Mouse (Mus musculus): Measurements from ENCODE around the gene Zfp784. TPM values are rescaled to one million over a fixed set of nuclear protein-coding genes. Genes with fewer than 3 reads are reported as not detected.
A peak's percentile ranks its signal among the peaks of the same experiment; 100 is the strongest.

Gene Zfp784
- polyA plus RNA-seq, 1 experiment from 2014 or later = 7.8 TPM

DNA sequence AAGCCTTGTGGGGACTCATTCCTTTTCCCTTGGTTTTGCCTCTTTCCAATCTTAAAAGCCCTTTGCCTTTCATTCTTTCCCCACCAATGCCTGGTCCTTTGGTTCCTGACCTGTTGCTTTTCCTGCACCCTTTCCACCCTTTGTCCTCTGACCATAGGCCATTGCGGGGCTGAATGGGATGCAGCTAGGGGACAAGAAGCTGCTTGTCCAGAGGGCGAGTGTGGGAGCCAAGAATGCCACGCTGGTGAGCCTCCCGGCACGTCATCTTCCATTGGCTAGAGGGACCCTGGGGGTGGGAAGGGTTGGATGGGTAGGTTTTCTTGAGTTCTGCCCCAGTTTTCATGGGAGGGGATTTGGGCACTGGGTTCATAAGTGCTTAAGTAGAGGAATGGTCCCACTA is 36.7 kb upstream of the Zfp784 start:
- H3K9me3 ChIP-seq = no peaks in the 10 kb centered on the region
- peaks cover 89% of the 10 kb centered on the region for H3K36me3 ChIP-seq
- 97% methylated on average over 5 of the region's 5 CpGs for WGBS
- no peaks in the 10 kb centered on the region for H3K4me1 ChIP-seq (replicated peaks)
- no peak overlapping the region for H3K4me2 ChIP-seq
- no peaks in the 10 kb centered on the region for H3K27me3 ChIP-seq
- H3K9ac ChIP-seq = no peak overlapping the region
- no peak overlapping the region for H3K4me3 ChIP-seq
- no peak overlapping the region for H3K27ac ChIP-seq
- ATAC-seq (ENCODE audit: low FRiP score) = no peak

DNA sequence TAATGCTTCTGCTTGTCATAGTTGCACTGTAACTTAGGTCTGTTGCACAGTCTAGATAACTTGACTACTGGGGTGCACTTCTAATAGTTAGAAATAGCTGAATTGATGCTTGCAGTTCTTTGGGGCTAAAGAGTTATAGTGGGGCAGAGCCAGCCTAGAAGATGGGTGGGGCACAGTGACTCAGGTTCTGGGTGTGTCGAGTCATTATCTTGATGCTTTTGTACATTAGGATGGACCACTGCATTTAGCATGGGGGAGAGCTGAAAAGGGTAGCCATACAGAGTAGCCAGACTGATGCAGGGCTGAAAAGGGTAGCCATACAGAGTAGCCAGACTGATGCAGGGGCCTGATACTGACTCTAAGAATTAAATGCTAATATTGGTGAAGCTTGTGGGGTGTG is 35.3 kb upstream of the Zfp784 start:
- H3K27ac ChIP-seq = no peak overlapping the region
- ATAC-seq (ENCODE audit: low FRiP score) = no peak
- WGBS = 76% methylated on average over 1 of the region's 1 CpGs
- H3K27me3 ChIP-seq = no peaks in the 10 kb centered on the region
- no peak overlapping the region for H3K4me2 ChIP-seq
- H3K4me3 ChIP-seq = no peak overlapping the region
- H3K4me1 ChIP-seq (replicated peaks) = no peaks in the 10 kb centered on the region
- H3K9ac ChIP-seq = no peak overlapping the region
- H3K36me3 ChIP-seq = peaks cover 97% of the 10 kb centered on the region
- no peaks in the 10 kb centered on the region for H3K9me3 ChIP-seq

DNA sequence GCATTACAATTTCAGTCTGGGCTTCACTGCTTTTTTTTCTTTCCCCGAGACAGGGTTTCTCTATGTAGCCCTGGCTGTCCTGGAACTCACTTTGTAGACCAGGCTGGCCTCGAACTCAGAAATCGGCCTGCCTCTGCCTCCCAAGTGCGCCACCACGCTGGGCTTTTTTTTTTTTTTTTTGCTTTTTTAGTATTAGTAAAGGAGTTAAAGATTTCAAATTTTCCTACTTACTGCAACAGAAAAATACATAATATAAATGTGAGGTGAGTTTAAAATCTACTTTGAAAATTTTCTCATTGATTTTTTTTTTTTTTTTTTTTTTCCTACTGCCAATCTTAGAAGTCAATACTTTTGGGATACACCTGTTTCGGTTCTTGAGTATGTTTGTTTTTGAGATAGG is 26.6 kb upstream of the Zfp784 start:
- Histone ChIP-seq H3K27ac (no peak overlapping the region), H3K4me3 (no peak overlapping the region), H3K4me1 (replicated peaks) (peaks cover 50% of the 10 kb centered on the region), H3K27me3 (no peaks in the 10 kb centered on the region), H3K36me3 (peaks cover 39% of the 10 kb centered on the region), H3K4me2 (peak overlapping the region; percentile 84; the same call in 1 of the 2 replicates), H3K9ac (no peak overlapping the region), H3K9me3 (no peaks in the 10 kb centered on the region)
- no peak for ATAC-seq (ENCODE audit: low FRiP score)
- WGBS = 96% methylated on average over 6 of the region's 6 CpGs

DNA sequence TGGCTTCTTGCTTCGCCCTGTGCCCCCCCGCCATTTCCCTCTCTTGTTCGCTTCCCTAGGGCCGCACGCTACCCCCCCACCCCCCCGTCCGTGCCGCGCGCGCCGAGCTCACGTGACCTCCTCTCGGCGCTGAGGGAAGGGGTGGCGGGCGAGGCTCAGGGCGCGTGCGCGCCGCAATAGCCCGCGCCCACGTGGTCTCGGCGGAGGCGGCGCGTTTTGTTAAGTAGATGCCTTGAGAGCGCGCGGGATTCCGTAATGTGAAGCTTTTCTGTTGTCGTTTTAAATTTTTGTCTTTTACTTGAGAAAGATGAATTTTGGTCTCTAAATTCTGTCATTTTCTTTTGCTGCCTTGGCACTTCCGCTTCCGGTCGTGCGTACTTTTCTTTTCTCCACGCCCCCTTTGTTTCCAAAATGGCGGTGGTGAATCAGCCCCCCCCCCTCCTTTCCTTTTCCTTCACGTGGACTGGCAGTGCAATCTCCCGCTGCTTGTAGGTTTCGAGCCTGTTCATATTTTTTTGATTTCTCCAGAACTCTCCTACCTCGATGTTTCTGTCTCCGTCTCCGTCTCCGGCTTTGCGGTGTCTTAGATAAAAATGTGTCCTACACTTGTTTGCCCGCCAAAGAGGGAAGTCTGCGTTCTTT is 24.2 kb upstream of the Zfp784 start:
- Histone ChIP-seq H3K36me3 (peaks cover 15% of the 10 kb centered on the region), H3K27me3 (peaks cover 16% of the 10 kb centered on the region), H3K9me3 (no peaks in the 10 kb centered on the region), H3K9ac (peak overlapping the region; percentile 89), H3K4me2 (peak overlapping the region; percentile 84), H3K4me3 (peak overlapping the region; percentile 75), H3K4me1 (replicated peaks) (peaks cover 65% of the 10 kb centered on the region), H3K27ac (peak overlapping the region; percentile 99)
- peak; percentile 28 for ATAC-seq (ENCODE audit: low FRiP score)
- WGBS = under 1% methylated on average over 47 of the region's 51 CpGs

DNA sequence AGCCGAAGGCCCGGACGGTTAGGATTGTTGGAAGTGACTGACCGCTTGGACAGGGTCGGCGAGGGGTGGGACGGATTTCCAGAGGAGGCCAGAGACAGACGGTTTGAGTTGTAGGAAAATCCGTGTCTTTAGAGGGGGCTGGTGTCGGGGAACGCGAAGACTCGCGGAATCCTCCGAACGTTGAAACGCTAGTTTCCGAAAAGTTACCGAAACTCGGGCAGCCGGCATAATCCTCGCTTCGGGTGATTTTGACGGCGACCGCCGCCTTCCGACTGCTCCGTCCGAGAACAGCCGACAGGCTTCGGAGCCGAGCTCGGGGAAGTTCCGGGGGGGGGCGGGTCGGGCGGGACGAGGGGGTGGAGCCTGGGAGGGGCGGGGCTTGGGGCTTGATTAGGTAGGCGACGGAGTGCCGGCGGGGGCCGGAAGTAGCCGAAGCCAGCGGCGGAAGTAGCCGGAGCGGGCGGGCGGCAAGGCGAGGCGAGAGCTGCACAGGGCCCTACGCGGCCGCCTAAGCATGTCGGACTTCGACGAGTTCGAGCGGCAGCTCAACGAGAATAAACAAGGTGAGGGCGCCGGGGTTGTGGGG is 23.6 kb upstream of the Zfp784 start, which contains the start of gene U2af2:
Gene U2af2, plus strand, starts transcription at position 370 of the 586 bp plus-strand sequence.
- Histone ChIP-seq H3K36me3 (peaks cover 9% of the 10 kb centered on the region), H3K4me2 (peak within 1 kb of the TSS; percentile 84), H3K27ac (peak within 1 kb of the TSS; percentile 99), H3K9ac (peak within 1 kb of the TSS; percentile 89), H3K9me3 (no peaks in the 10 kb centered on the region), H3K27me3 (peaks cover 22% of the 10 kb centered on the region), H3K4me3 (peak within 1 kb of the TSS; percentile 75), H3K4me1 (replicated peaks) (peaks cover 66% of the 10 kb centered on the region)
- peak; percentile 80 for ATAC-seq (ENCODE audit: low FRiP score)
- WGBS = under 1% methylated on average over 52 of the region's 65 CpGs

DNA sequence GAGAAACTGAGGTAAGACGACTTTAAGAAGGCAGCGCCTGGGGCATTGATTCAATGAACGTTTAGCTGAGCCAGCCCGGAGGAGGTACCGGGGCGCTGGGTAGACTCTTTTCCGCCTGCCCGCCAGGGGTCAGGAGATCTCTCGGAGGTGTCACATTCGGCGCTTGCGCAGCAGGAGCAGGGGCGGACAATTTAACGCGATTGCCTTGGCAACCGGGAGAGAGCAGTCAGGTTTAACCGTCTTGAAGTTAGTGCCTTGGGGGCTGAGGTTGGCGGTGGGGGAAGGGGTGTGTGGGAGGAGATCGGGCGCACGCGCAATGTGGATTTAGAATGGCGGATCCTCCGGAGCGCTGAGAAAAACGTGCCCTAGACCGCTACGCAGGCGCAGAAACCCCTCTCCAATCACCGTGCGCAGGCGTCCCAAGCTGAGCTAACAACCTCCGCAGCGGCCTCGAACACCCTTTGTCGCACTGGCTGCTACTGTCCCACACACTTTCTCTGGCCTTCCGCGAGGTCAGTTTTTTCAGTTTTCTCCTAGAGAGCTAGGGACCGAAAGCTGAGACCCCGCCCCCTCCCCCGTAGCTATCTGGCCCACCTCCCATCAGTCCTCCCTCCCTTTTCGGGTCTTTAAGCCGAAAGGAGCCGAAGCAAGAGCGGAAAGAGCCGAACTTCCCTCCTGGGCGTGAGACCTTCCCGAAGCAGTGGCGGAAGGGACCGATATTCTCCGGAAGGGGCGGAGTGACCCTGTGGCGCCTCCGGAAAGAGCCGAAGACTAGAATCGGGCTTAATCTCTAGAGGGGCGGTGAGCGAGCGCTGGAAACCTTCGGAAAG is 22.9 kb upstream of the Zfp784 start:
- H3K9ac ChIP-seq = peak overlapping the region; percentile 89
- H3K27ac ChIP-seq = peak overlapping the region; percentile 99
- no peaks in the 10 kb centered on the region for H3K9me3 ChIP-seq
- peak; percentile 92 for ATAC-seq (ENCODE audit: low FRiP score)
- H3K27me3 ChIP-seq = peaks cover 29% of the 10 kb centered on the region
- peak overlapping the region; percentile 75 for H3K4me3 ChIP-seq
- H3K36me3 ChIP-seq = peaks cover 2% of the 10 kb centered on the region
- H3K4me1 ChIP-seq (replicated peaks) = peaks cover 64% of the 10 kb centered on the region
- WGBS = under 1% methylated on average over 60 of the region's 60 CpGs
- H3K4me2 ChIP-seq = peak overlapping the region; percentile 84

DNA sequence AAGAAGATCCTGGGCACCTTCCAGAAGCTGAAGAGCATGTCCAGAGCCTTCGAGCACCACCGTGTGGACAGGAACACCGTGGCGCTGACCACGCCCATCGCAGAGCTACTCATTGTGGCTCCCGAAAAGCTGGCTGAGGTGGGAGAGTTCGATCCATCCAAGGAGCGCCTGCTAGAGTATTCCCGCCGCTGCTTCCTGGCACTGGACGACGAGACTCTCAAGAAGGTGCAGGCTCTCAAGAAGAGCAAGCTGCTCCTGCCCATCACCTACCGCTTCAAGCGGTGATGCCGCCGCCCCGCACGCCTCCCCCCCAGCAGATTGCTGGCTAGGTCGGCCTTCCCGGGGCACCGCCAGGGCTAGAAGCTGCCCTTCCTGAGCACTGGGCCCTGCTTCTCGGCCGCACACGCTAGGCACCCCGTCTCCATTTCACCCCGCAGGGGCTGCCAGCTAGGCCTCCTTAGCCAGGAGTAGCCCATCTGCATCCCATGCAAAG is 22.0 kb upstream of the Zfp784 start:
- Histone ChIP-seq H3K27me3 (peaks cover 38% of the 10 kb centered on the region), H3K36me3 (no peaks in the 10 kb centered on the region), H3K9ac (peak overlapping the region; percentile 89), H3K27ac (peak overlapping the region; percentile 99), H3K4me3 (peak overlapping the region; percentile 75), H3K4me1 (replicated peaks) (peaks cover 62% of the 10 kb centered on the region), H3K9me3 (no peaks in the 10 kb centered on the region), H3K4me2 (peak overlapping the region; percentile 84)
- 3% methylated on average over 27 of the region's 27 CpGs for WGBS
- ATAC-seq (ENCODE audit: low FRiP score) = peak; percentile 1; the same call in 1 of the 2 replicates

DNA sequence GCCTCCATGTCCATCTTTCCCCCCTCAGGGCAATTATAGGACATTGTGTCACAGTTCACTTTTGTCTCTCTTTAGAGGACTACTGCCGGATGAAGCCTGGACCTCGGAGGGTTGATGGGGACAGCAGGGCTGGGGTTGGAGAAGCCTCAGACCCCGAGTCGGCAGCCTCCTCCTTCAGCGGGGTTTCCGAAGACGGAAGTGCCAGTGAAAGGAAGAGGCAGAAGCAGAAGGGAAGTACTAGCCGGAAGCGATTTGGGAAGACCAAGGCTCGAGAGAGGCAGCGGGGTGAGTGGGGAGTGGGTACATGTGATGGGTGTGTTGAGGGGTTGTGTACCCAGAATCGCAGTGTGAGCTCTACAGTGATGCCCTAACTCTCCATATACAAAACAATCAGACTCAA is 21.2 kb upstream of the Zfp784 start:
- peak overlapping the region; percentile 89; the same call in 1 of the 2 replicates for H3K9ac ChIP-seq
- ATAC-seq (ENCODE audit: low FRiP score) = no peak
- WGBS = 93% methylated on average over 12 of the region's 12 CpGs
- peak overlapping the region; percentile 99 for H3K27ac ChIP-seq
- H3K36me3 ChIP-seq = no peaks in the 10 kb centered on the region
- peaks cover 61% of the 10 kb centered on the region for H3K4me1 ChIP-seq (replicated peaks)
- H3K4me3 ChIP-seq = no peak overlapping the region
- peaks cover 46% of the 10 kb centered on the region for H3K27me3 ChIP-seq
- H3K4me2 ChIP-seq = no peak overlapping the region; the same call in 1 of the 2 replicates
- no peaks in the 10 kb centered on the region for H3K9me3 ChIP-seq

DNA sequence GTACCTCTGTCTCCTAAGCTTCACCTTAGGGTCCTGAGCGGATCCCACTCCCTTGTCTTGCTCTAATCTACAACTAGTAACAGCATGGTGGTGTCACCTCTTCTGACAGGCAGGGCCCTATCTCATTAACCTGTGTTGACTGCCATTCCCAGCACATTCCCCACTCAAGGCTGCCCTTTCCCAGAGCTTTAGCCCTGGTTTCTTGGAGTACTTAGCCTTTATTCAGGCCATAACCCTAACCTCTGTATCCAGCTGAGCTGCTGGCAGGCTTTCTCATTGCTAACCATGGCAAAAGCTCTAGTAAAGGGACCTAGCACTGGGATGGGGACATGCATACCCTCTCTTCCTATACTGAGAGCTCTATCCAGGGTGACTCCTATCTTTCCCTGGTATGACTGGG is 20.4 kb upstream of the Zfp784 start:
- Histone ChIP-seq H3K4me1 (replicated peaks) (peaks cover 61% of the 10 kb centered on the region), H3K9ac (0 out of 2 replicates have a peak overlapping the region, but pooled peaks have one; percentile 20), H3K4me2 (peak overlapping the region; percentile 70; the same call in 1 of the 2 replicates)

DNA sequence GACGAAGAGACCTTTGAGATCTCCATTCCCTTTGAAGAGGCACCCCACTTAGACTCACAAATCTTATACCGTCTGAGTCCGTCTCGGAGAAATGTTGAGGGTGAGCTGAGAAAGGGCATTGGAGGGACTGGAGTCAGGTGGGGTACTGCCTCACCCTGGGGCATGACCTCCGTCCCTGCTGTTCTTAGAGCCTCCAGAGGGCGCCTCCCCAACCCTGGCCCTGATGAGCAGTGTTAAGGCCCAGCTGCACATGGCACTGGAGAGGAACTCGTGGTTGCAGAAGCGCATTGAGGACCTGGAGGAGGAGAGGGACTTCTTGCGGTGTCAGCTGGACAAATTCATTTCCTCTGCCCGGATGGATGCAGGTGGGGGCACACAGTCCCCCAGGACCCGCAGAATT is 19.6 kb upstream of the Zfp784 start:
- Histone ChIP-seq H3K4me2 (peak overlapping the region; percentile 70), H3K9ac (peak overlapping the region; percentile 83), H3K27me3 (peaks cover 62% of the 10 kb centered on the region), H3K4me3 (peak overlapping the region; percentile 57), H3K9me3 (no peaks in the 10 kb centered on the region), H3K36me3 (no peaks in the 10 kb centered on the region), H3K27ac (no peak overlapping the region), H3K4me1 (replicated peaks) (peaks cover 62% of the 10 kb centered on the region)
- WGBS = 28% methylated on average over 11 of the region's 11 CpGs
- no peak for ATAC-seq (ENCODE audit: low FRiP score)

More for the DNA sequence above, 20.4 kb upstream of the Zfp784 start:
- Histone ChIP-seq H3K27me3 (peaks cover 54% of the 10 kb centered on the region), H3K36me3 (no peaks in the 10 kb centered on the region), H3K4me3 (no peak overlapping the region), H3K9me3 (no peaks in the 10 kb centered on the region), H3K27ac (0 out of 2 replicates have a peak overlapping the region, but pooled peaks have one; percentile 99)
- ATAC-seq (ENCODE audit: low FRiP score) = no peak
- WGBS = 85% methylated on average over 1 of the region's 1 CpGs

DNA sequence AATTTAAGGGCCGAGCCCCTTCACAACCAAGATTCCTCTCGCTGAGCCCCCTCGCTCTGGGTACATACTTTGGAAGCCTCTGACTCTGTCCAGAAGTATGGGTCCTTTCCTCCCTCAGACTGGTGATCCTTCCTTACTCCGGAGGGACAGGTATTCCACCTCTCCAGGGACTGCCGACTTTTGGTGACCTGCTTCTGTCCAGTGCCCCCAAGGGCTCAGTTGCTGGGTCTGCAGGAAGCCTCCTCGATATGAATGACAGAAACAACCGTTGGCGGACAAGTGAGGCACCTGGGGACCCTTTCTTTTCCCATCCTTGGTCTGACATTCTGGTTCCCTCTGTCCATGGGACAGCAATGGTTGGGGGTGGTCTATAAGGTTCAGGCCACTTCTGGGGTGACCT is 19.1 kb upstream of the Zfp784 start:
- H3K27me3 ChIP-seq = peaks cover 67% of the 10 kb centered on the region
- H3K9ac ChIP-seq = peak overlapping the region; percentile 83
- peak overlapping the region; percentile 70 for H3K4me2 ChIP-seq
- no peaks in the 10 kb centered on the region for H3K36me3 ChIP-seq
- H3K9me3 ChIP-seq = no peaks in the 10 kb centered on the region
- H3K4me3 ChIP-seq = peak overlapping the region; percentile 57
- H3K4me1 ChIP-seq (replicated peaks) = peaks cover 66% of the 10 kb centered on the region
- H3K27ac ChIP-seq = peak overlapping the region; percentile 80
- 36% methylated on average over 8 of the region's 8 CpGs for WGBS
- ATAC-seq (ENCODE audit: low FRiP score) = no peak

All from hindbrain, embryonic 13.5 days (tissue).